Mouse (Mus musculus) embryonic facial prominence, embryonic 10.5 days (tissue): ENCODE data around the gene AU022252. TPM values are rescaled to one million over a fixed set of nuclear protein-coding genes. Genes with fewer than 3 reads are reported as not detected.

ENCODE experiments used
- DNase-seq: peaks from one replicate; pipeline ENCODE4 v3.0.0-alpha.2; 2017; ENCODE audit warnings: low spot score
- H3K27ac ChIP-seq: fragments of 300-500 bp; sonication (generic); replicated peaks from 2 replicates; pipeline ENCODE4 v1.5.1; 2016; ENCODE audit warnings: mild to moderate bottlenecking
- H3K27me3 ChIP-seq: fragments of 300-500 bp; sonication (generic); replicated peaks from 2 replicates; pipeline ENCODE4 v1.6.1; 2016; ENCODE audit warnings: low read depth, mild to moderate bottlenecking; ENCODE audit not compliant: poor library complexity, severe bottlenecking
- H3K36me3 ChIP-seq: fragments of 300-500 bp; sonication (generic); replicated peaks from 2 replicates; pipeline ENCODE4 v1.6.1; 2016; ENCODE audit warnings: mild to moderate bottlenecking, moderate library complexity
- H3K4me1 ChIP-seq: fragments of 300-500 bp; sonication (generic); 2 replicates; pipeline ENCODE4 v1.6.1; 2016
- H3K4me3 ChIP-seq: fragments of 300-500 bp; sonication (generic); 2 replicates; pipeline ENCODE4 v1.5.1; 2016; ENCODE audit warnings: mild to moderate bottlenecking, moderate library complexity
- H3K9me3 ChIP-seq: fragments of 300-500 bp; sonication (generic); 2 replicates; pipeline ENCODE4 v1.6.1; 2016; ENCODE audit warnings: mild to moderate bottlenecking
- WGBS: fragments of 180-500 bp; shearing (Covaris S2); methylation state at CpG from one replicate; pipeline ENCODE4 v1.1.7; 2016; 5-methylcytosine and 5-hydroxymethylcytosine counted together
- polyA plus RNA-seq: library from polyadenylated mRNA; unstranded; fragments of >200 nt; fragmentation: Nextera tagmentation; extraction: Ambion mirVana; gene quantifications from 2 replicates; pipeline ENCODE4 v1.2.1, GENCODE M21; 2016

The AU022252 gene
- polyA plus RNA-seq, 1 experiment from 2014 or later, result 40.2 TPM

DNA sequence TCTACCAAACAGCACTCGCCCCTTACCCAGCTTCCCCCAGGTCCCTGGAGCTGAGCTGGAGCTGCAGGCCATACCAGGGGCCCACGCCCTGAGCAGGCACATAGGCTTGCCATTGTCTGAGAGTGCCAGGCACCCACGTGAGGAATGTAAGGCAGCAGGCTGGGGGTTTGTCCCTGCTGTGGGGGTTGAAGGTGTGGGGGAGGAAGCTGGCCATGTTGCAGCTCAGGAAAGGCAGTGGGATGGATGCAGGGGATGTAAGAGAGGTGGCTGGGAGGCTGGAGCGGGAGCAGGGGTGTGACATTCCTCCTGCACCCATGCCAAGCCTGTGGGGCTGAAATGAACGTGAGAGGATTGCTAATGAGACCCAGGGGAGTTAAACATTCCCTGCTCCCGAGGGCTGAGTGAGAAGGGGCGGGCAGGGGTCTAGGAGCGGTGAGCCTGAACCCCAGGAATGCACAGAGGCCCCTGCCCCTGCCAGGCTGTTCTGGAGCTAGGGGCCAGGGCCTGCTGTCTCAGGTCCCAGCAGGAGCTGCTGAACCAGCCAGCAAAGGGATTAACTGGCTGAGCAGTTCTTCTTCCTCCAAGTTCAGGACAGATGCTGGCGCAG lies 21.6 kb upstream of the AU022252 start:
- WGBS, result 39% methylated on average over 9 of the region's 9 CpGs
- DNase-seq, result no peak
- H3K27me3 ChIP-seq, result no peaks in the 10 kb centered on the region; the same call in 1 of the 2 replicates
- peaks cover 30% of the 10 kb centered on the region for H3K4me1 ChIP-seq
- H3K4me3 ChIP-seq, result no peak overlapping the region
- peak overlapping the region; percentile 25 for H3K27ac ChIP-seq
- H3K36me3 ChIP-seq, result no peaks in the 10 kb centered on the region
- H3K9me3 ChIP-seq, result no peaks in the 10 kb centered on the region

DNA sequence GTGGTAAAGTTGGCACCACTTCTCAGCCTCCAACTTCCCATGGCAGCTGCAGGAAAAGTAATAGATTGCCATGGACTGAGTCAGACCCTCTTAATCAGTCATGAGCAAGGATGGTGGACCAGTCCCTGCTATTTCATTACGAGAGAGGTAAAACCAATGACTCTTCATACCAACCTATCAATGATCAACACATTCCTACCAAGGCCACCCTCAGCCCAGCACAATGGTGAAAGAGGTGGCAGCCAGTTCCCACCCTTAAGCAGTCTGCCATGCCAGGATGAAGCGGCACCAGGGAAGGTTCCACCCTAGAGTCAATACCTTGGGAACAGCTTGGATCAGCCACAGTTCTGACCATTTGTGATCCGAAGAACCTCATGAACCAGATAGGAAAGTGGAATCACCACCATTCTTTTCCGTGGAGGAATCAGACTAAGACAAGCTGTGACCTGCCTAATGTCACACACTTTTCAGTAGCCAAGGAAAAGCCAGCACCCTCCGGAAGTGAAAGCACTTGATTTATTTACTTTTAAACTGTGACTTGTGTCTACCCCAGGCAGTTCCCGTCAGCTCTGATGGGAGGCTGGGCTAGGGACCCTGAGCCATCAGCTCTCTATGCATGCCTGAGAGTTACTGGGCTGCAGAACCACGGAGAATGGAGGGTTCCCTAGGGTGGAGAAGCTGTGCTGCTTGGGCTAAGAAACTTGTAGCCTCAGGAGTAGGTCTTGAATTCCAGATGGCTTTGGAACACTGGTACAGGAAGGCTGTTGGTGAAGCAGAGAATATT lies 19.7 kb upstream of the AU022252 start:
- H3K36me3 ChIP-seq, result peaks cover 14% of the 10 kb centered on the region
- no peak overlapping the region for H3K27ac ChIP-seq
- DNase-seq, result no peak
- no peaks in the 10 kb centered on the region; the same call in 1 of the 2 replicates for H3K27me3 ChIP-seq
- H3K4me3 ChIP-seq, result no peak overlapping the region
- H3K9me3 ChIP-seq, result no peaks in the 10 kb centered on the region
- WGBS, result 69% methylated on average over 7 of the region's 7 CpGs
- H3K4me1 ChIP-seq, result peaks cover 29% of the 10 kb centered on the region

DNA sequence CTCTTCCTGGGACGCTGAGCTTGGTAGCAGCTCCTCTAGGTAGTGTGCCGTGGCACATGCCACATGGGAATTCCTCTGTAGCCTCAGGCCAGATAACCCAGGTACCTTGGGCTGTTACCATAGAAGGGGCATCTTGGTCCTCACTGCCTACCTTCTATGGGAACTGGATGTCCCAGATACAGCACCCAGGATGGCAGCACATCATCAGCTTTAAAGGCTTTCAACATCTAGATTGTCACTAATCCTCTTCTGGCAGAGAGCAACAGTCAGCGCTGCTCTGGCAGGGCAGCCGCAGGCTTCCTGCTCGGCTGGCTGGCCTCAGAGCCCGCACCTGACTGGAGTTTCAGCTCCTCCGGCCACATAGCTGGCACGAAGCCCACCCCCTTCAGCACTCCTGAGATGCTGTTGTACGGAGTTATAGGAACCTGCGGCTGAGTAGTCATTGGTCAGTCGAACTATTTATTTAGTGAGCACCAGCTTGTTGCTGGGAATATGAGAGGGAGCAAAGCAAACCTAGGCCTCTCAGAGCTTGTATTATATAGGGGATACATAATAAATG lies 16.0 kb upstream of the AU022252 start:
- Histone ChIP-seq H3K27ac (no peak overlapping the region), H3K9me3 (no peaks in the 10 kb centered on the region), H3K27me3 (no peaks in the 10 kb centered on the region), H3K4me1 (peaks cover 8% of the 10 kb centered on the region), H3K4me3 (no peak overlapping the region), H3K36me3 (peaks cover 52% of the 10 kb centered on the region)
- DNase-seq, result no peak
- WGBS, result 88% methylated on average over 11 of the region's 11 CpGs

DNA sequence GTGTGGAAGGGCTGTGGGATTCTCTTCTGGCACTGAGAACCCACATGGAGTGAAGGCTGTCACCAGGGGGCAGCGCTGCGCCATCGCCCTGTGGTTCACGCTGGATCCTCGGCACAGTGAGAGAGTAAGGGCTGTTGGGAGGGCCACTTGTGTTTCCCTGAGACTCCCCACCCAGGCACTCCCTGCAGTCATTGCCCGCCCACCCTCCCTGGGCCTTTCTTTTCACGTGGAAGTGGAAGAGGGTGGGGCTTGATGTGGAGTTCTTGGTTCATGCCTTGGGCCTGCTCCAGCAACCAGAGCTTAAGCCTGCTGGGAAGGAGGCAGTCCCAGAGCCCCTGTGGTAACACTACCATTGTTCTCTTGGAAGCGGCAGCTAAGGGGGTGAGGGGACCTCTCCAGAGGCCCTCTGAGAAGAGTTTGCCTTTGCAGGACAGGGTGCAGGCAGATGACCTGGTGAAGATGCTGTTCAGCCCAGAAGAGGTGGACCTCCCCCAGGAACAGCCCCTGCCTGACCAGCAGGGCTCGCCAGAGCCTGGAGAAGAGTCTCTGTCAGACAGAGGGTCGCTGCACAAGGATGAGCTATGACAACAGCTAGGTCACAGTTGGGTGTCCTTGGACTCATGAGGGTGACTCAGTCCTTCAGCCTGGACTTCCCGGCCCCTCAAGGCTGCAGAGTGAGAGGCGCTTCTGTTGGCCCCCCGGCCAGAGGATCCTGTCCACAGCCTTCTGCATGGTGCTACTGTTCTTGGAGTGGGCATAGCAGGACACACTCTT lies 15.1 kb upstream of the AU022252 start:
- H3K36me3 ChIP-seq, result peaks cover 59% of the 10 kb centered on the region
- no peak overlapping the region for H3K4me3 ChIP-seq
- H3K4me1 ChIP-seq, result peaks cover 8% of the 10 kb centered on the region
- H3K27ac ChIP-seq, result peak overlapping the region; percentile 35; the same call in 1 of the 2 replicates
- DNase-seq, result peak; percentile 69
- no peaks in the 10 kb centered on the region for H3K9me3 ChIP-seq
- 31% methylated on average over 13 of the region's 13 CpGs for WGBS
- no peaks in the 10 kb centered on the region for H3K27me3 ChIP-seq

DNA sequence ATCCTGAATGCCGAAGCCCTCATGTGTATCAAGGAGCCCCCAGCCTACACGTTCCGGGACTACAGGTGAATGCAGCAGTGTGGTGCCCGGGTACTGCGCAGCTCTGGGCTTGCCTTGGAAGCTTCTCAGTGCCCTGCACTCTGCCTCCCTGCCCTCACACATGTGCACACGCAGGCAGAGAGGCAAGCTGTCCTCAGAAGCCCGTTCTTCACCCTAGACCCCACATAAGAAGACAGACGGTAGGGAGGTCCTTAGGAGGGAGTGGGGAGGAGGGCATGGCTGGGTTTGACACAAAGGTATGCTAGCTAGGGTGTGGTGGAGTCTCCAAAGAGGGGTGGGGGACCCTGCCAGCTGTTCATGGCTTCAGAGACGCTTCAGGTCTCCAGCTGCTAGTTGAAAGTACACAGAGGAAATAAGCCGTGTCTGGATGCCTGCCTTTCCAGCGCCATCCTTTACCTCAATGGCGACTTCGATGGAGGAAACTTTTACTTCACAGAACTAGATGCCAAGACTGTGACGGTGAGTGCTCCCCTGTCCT lies 14.2 kb upstream of the AU022252 start:
- H3K4me3 ChIP-seq, result no peak overlapping the region
- no peak overlapping the region for H3K27ac ChIP-seq
- no peak for DNase-seq
- peaks cover 8% of the 10 kb centered on the region for H3K4me1 ChIP-seq
- 77% methylated on average over 14 of the region's 14 CpGs for WGBS
- H3K9me3 ChIP-seq, result no peaks in the 10 kb centered on the region
- H3K36me3 ChIP-seq, result peaks cover 68% of the 10 kb centered on the region
- no peaks in the 10 kb centered on the region for H3K27me3 ChIP-seq

DNA sequence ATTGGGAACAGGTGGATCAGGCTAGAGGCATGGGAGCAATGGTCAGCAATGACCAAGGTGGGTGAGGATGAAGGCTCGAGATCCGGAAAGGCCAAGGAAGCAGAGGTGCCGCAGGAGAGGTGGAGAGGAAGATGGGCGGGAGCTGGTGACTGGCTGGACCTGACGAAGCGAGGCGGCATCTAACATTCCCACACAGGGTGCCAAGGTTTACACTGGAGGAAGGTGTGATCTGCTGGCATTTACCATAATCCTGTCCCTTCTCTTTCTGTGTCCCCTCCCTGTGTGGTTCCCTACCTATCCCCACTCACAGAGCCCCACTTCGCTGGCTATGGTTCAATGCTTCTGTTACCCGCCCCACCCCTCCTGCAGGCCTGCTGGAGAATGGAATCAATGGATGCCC lies 13.4 kb upstream of the AU022252 start:
- no peak for DNase-seq
- Histone ChIP-seq H3K36me3 (peaks cover 76% of the 10 kb centered on the region), H3K4me1 (peaks cover 8% of the 10 kb centered on the region), H3K27ac (no peak overlapping the region), H3K9me3 (no peaks in the 10 kb centered on the region), H3K27me3 (no peaks in the 10 kb centered on the region), H3K4me3 (no peak overlapping the region)
- 86% methylated on average over 9 of the region's 9 CpGs for WGBS

DNA sequence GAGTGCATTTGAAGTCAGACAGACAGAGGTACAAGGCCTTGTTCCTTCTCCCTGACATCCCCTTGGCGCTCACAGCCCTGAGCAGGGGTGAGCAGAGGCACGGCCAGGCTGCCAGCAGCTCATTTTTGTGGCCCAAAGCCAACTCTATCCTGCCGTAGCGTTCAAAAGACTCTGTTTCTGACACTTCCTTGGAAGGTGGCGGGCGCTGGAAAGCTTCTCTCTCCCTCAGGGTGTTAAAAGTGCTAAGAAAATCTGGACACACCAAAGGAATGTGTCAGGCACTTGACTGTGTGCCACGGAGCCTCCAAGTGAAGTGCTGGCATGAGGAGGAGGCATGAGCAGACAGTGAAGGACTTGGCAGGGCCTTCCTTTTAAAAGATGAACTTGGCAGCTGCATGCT lies 13.0 kb upstream of the AU022252 start:
- Histone ChIP-seq H3K9me3 (no peaks in the 10 kb centered on the region), H3K27me3 (no peaks in the 10 kb centered on the region), H3K36me3 (peaks cover 80% of the 10 kb centered on the region), H3K27ac (no peak overlapping the region), H3K4me3 (no peak overlapping the region), H3K4me1 (peaks cover 8% of the 10 kb centered on the region)
- no peak for DNase-seq
- 88% methylated on average over 7 of the region's 7 CpGs for WGBS

DNA sequence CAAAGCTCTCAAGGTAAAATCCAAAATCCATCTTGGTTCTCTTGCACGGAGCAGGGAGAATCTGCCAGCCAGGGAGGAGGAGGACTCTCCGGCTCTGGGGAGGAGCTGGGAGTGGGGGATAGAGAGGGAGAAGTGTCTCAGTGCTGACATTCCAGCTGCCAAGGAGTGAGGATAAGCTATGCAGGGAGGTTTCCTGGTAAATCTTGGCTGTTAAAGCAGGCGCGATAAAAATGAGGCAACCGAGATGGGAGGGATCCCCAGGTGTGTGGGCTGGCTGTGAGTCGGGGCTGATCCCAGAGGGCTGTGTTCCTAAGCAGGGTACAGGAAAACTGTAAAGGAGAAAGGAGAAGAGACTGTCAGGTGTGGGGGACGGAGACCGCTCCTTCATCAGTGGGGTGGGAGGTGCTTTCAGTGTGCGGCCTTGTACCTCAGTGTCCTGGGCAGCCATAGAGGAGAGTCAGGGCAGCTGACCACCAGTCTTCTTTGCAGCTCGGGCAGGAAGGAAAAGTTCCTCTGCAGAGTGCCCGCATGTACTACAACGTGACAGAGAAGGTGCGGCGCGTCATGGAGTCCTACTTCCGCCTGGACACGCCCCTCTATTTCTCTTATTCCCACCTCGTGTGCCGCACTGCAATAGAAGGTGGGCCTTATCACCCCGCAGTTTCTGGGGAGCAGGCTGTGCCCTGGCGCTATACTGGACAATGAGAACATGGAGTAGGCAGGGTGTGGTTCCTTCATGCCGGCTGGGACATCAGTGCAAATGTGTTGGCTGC lies 12.1 kb upstream of the AU022252 start:
- H3K27ac ChIP-seq, result no peak overlapping the region
- peaks cover 86% of the 10 kb centered on the region for H3K36me3 ChIP-seq
- no peak for DNase-seq
- WGBS, result 85% methylated on average over 22 of the region's 22 CpGs
- H3K27me3 ChIP-seq, result no peaks in the 10 kb centered on the region
- H3K4me3 ChIP-seq, result no peak overlapping the region
- H3K9me3 ChIP-seq, result no peaks in the 10 kb centered on the region
- H3K4me1 ChIP-seq, result peaks cover 8% of the 10 kb centered on the region

DNA sequence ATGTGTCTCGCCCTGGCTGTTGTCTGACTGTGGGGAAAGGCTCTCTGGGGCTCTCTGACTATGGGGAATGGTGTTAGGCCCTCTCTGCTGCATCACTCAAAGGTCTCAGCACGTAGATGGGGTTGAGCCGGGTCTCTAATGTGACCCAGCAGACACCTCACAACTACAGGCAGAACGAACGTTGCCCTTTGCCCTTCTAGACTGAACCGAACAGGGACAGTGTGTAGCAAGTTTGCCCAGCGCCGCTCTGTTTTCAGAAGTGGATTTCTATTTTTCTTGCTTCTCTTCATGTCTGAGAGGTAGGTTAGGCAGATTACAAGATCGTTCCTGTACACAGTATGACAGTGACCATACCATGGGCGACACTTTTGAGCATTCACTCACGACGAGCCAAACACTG lies 10.1 kb upstream of the AU022252 start:
- WGBS, result 88% methylated on average over 12 of the region's 12 CpGs
- Histone ChIP-seq H3K4me3 (no peak overlapping the region), H3K9me3 (no peaks in the 10 kb centered on the region), H3K36me3 (peaks cover 81% of the 10 kb centered on the region), H3K4me1 (peaks cover 10% of the 10 kb centered on the region), H3K27me3 (no peaks in the 10 kb centered on the region), H3K27ac (no peak overlapping the region)
- DNase-seq, result no peak

DNA sequence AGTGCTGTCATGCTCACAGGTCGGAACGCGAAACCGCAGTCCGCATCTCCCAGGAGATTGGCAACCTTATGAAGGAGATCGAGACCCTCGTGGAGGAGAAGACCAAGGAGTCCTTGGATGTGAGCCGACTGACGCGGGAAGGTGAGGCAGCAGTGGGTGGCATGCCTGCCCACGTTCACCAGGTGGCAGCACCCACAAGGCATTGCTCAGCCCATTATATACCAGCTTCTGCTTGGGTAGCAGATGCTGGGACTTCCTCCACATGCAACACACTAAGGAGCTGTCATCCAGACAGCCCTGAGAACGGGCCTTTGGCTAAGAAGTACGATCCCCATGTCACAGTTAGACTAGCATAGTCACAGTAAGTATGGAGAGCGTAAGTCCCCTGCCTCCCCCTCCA lies 9.2 kb upstream of the AU022252 start:
- Histone ChIP-seq H3K9me3 (no peaks in the 10 kb centered on the region), H3K27me3 (no peaks in the 10 kb centered on the region), H3K4me3 (no peak overlapping the region), H3K4me1 (peaks cover 5% of the 10 kb centered on the region; the same call in 1 of the 2 replicates), H3K36me3 (peaks cover 82% of the 10 kb centered on the region), H3K27ac (no peak overlapping the region)
- DNase-seq, result no peak
- WGBS, result 90% methylated on average over 14 of the region's 14 CpGs

DNA sequence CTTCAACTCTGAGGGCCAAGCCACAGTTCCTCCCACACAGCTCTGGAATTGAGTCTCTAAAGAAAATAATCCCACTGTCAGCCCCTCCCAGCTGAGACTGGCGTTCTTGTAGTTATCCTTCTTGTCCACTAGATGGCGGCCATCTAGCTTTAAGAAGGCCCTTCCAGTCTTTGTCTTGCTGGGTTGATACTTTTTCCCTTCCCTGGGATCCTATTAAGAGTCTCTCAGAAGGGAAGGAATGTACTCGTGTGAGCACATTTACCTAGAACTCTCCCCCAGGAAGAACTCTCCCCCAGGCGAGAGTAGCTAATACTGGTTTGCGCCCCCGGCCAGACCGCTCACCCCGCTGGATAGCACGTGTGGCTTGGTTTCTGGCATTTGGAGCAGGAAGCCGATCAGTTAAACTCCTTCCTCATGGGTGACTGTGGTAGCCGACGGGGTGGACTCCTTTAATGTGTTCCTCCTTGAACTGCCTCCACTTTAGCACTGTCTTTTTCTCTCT lies 6.7 kb upstream of the AU022252 start:
- Histone ChIP-seq H3K27ac (peak overlapping the region; percentile 86), H3K27me3 (no peaks in the 10 kb centered on the region), H3K36me3 (peaks cover 66% of the 10 kb centered on the region), H3K9me3 (no peaks in the 10 kb centered on the region), H3K4me1 (peaks cover 10% of the 10 kb centered on the region), H3K4me3 (no peak overlapping the region)
- 39% methylated on average over 12 of the region's 12 CpGs for WGBS
- DNase-seq, result peak; percentile 52
